Mouse (Mus musculus) small intestine, adult 2 months (tissue): ENCODE data around the gene Matn4. TPM values are rescaled to one million over a fixed set of nuclear protein-coding genes. Genes with fewer than 3 reads are reported as not detected.
A peak's percentile ranks its signal among the peaks of the same experiment; 100 is the strongest.

Source experiments
- H3K27ac ChIP-seq: fragments of 200-500 bp; 2 replicates; pipeline ENCODE4 v1.5.1; 2012; ENCODE audit warnings: low read depth, low read length, control low read depth, inconsistent platforms; ENCODE audit not compliant: insufficient read depth
- H3K27me3 ChIP-seq: fragments of 200-500 bp; 2 replicates; pipeline ENCODE4 v1.6.1; 2012; ENCODE audit warnings: mild to moderate bottlenecking, moderate library complexity, low read length, inconsistent platforms; ENCODE audit not compliant: control insufficient read depth, insufficient read depth
- H3K36me3 ChIP-seq: fragments of 200-500 bp; 2 replicates; pipeline ENCODE4 v1.6.1; 2012; ENCODE audit warnings: mild to moderate bottlenecking, low read length, control low read depth, inconsistent platforms; ENCODE audit not compliant: control insufficient read depth, insufficient read depth
- H3K4me1 ChIP-seq: fragments of 200-500 bp; 2 replicates; pipeline ENCODE4 v1.6.1; 2012; ENCODE audit warnings: low read length, inconsistent platforms, mixed read lengths; ENCODE audit not compliant: control insufficient read depth, insufficient read depth, insufficient read length
- H3K4me3 ChIP-seq: fragments of 200-500 bp; 2 replicates; pipeline ENCODE4 v1.5.1; 2012; ENCODE audit warnings: low read depth, mild to moderate bottlenecking, control low read depth, inconsistent platforms, low read length, moderate library complexity
- CTCF ChIP-seq: fragments of 200-500 bp; IDR thresholded peaks from 2 replicates; pipeline ENCODE4 v1.5.1; 2012; ENCODE audit warnings: low read depth, mild to moderate bottlenecking, control low read depth, inconsistent platforms, low read length, moderate library complexity, mixed read lengths; ENCODE audit not compliant: insufficient replicate concordance, insufficient read length; ENCODE audit errors: extremely low read depth
- POLR2A ChIP-seq: fragments of 200-500 bp; IDR thresholded peaks from 2 replicates; pipeline ENCODE4 v1.6.1; 2012; ENCODE audit warnings: low read depth, mild to moderate bottlenecking, control low read depth, inconsistent platforms, low read length, moderate library complexity
- WGBS: fragments of 180-500 bp; shearing (Covaris S2); methylation state at CpG from one replicate; pipeline ENCODE4 v1.1.7; 2018; 5-methylcytosine and 5-hydroxymethylcytosine counted together
- polyA plus RNA-seq: library from polyadenylated mRNA; depleted of rRNA; stranded (reverse); fragments of >200 nt; gene quantifications from 2 replicates; pipeline ENCODE4 v1.2.3, GENCODE M21; 2012

Gene Matn4
- polyA plus RNA-seq, 1 experiment, result 0.49 TPM

GRCm38 (mm10) chr2:164430697-164431096 is 25.7 kb upstream of the Matn4 start:
- 12% methylated on average over 7 of the region's 7 CpGs for WGBS
- peaks cover 51% of the 10 kb centered on the region for H3K36me3 ChIP-seq
- TF ChIP-seq POLR2A (no peak), CTCF (no peak)
- H3K4me3 ChIP-seq, result peak overlapping the region; percentile 29; the same call in 1 of the 2 replicates
- peak overlapping the region; percentile 25; the same call in 1 of the 2 replicates for H3K27ac ChIP-seq
- peaks cover 40% of the 10 kb centered on the region for H3K4me1 ChIP-seq
- no peaks in the 10 kb centered on the region for H3K27me3 ChIP-seq

GRCm38 (mm10) chr2:164429881-164430615 is 25.1 kb upstream of the Matn4 start:
- Histone ChIP-seq H3K36me3 (peaks cover 57% of the 10 kb centered on the region), H3K27ac (peak overlapping the region; percentile 25; the same call in 1 of the 2 replicates), H3K27me3 (no peaks in the 10 kb centered on the region), H3K4me3 (peak overlapping the region; percentile 3; the same call in 1 of the 2 replicates), H3K4me1 (peaks cover 34% of the 10 kb centered on the region)
- WGBS, result 50% methylated on average over 15 of the region's 15 CpGs
- TF ChIP-seq POLR2A (no peak), CTCF (no peak)

GRCm38 (mm10) chr2:164428451-164428850 is 23.5 kb upstream of the Matn4 start:
- peaks cover 69% of the 10 kb centered on the region for H3K36me3 ChIP-seq

GRCm38 (mm10) chr2:164426952-164427351 is 22.0 kb upstream of the Matn4 start:
- 57% methylated on average over 5 of the region's 5 CpGs for WGBS
- H3K4me1 ChIP-seq, result peaks cover 25% of the 10 kb centered on the region
- TF ChIP-seq CTCF, result no peak
- TF ChIP-seq POLR2A, result no peak
- H3K27me3 ChIP-seq, result no peaks in the 10 kb centered on the region
- H3K27ac ChIP-seq, result no peak overlapping the region
- no peak overlapping the region for H3K4me3 ChIP-seq
- peaks cover 70% of the 10 kb centered on the region for H3K36me3 ChIP-seq

More at GRCm38 (mm10) chr2:164428451-164428850, 23.5 kb upstream of the Matn4 start:
- no peak for TF ChIP-seq POLR2A
- TF ChIP-seq CTCF, result no peak
- H3K4me3 ChIP-seq, result no peak overlapping the region
- no peak overlapping the region for H3K27ac ChIP-seq
- WGBS, result 39% methylated on average over 5 of the region's 5 CpGs
- no peaks in the 10 kb centered on the region for H3K27me3 ChIP-seq
- H3K4me1 ChIP-seq, result peaks cover 25% of the 10 kb centered on the region

GRCm38 (mm10) chr2:164426121-164426520 is 21.2 kb upstream of the Matn4 start:
- Histone ChIP-seq H3K27me3 (no peaks in the 10 kb centered on the region), H3K4me3 (no peak overlapping the region), H3K36me3 (peaks cover 69% of the 10 kb centered on the region), H3K4me1 (peaks cover 20% of the 10 kb centered on the region), H3K27ac (no peak overlapping the region)
- WGBS, result 40% methylated on average over 12 of the region's 12 CpGs
- TF ChIP-seq CTCF (no peak), POLR2A (no peak)

- Histone ChIP-seq H3K27me3 (no peaks in the 10 kb centered on the region), H3K27ac (no peak overlapping the region), H3K36me3 (peaks cover 62% of the 10 kb centered on the region), H3K4me1 (peaks cover 17% of the 10 kb centered on the region; the same call in 1 of the 2 replicates), H3K4me3 (no peak overlapping the region)
- 88% methylated on average over 5 of the region's 5 CpGs for WGBS
- TF ChIP-seq POLR2A (no peak), CTCF (no peak)
Observed at GRCm38 (mm10) chr2:164425401-164425800, 20.4 kb upstream of the Matn4 start.

- H3K27ac ChIP-seq, result no peak overlapping the region
- TF ChIP-seq POLR2A (no peak), CTCF (no peak)
- peaks cover 17% of the 10 kb centered on the region; the same call in 1 of the 2 replicates for H3K4me1 ChIP-seq
- no peak overlapping the region for H3K4me3 ChIP-seq
- no peaks in the 10 kb centered on the region for H3K27me3 ChIP-seq
- WGBS, result 88% methylated on average over 8 of the region's 8 CpGs
- H3K36me3 ChIP-seq, result peaks cover 54% of the 10 kb centered on the region
Observed at GRCm38 (mm10) chr2:164424406-164424805, 19.4 kb upstream of the Matn4 start.
